Mouse (Mus musculus) activated CD4-positive, CD25-positive, alpha-beta regulatory T cell (primary cell): ENCODE results near the gene Gm3417. TPM values are rescaled to one million over a fixed set of nuclear protein-coding genes. Genes with fewer than 3 reads are reported as not detected.

Experiments used
- polyA plus RNA-seq, 2 experiments: library from polyadenylated mRNA; unstranded; fragments of 100-300 nt; shearing (Covaris generic); gene quantifications; one replicate each; pipeline ENCODE4 v1.2.1; 2017

Gm3417 gene
- polyA plus RNA-seq, result 1 to 10 TPM in 1 of 2 experiments, under 1 TPM in 1; 0.81 to 1.4 TPM

GRCm38 (mm10) chr17:14978362-14979038, at the start of gene Gm3417, which contains the start of gene 9030025P20Rik:
Gm3417 (minus strand) TSS chr17:14978790.
9030025P20Rik (plus strand) TSS chr17:14978468.

GRCm38 (mm10) chr17:15009706-15010413, 31.3 kb upstream of the Gm3417 start, which contains the start of gene Gm3435:
Gm3435 (plus strand) TSS chr17:15010176.

GRCm38 (mm10) chr17:14960951-14961556, 17.5 kb downstream of the Gm3417 start, which contains the start of gene Phf10:
Phf10 (minus strand) TSS chr17:14961273.

GRCm38 (mm10) chr17:14943009-14943728, 35.4 kb downstream of the Gm3417 start, which contains the start of the genes Wdr27 and 1600012H06Rik:
Wdr27 (minus strand) TSS chr17:14943158.
1600012H06Rik (plus strand) TSS chr17:14943184.

Other genes starting within 250 kb of the Gm3417 start
- gene Wdr27, start 35.6 kb downstream of the Gm3417 start, polyA plus RNA-seq, result 1 to 10 TPM in 1 of 2 experiments, not detected in 1; 1.0 TPM
- 10 to 100 TPM; 30.3 to 30.6 TPM for gene 1600012H06Rik, start 35.6 kb downstream of the Gm3417 start, polyA plus RNA-seq
- 10 to 100 TPM; 45.2 to 57.9 TPM for gene Phf10, start 17.5 kb downstream of the Gm3417 start, polyA plus RNA-seq
- gene 9030025P20Rik, start 322 bp downstream of the Gm3417 start, polyA plus RNA-seq, result 10 to 100 TPM; 15.6 to 22.7 TPM
- 1 to 10 TPM; 4.1 to 8.4 TPM for gene Gm3435, start 31.4 kb upstream of the Gm3417 start, polyA plus RNA-seq
- 100 to 1,000 TPM; 104 to 108 TPM for gene Ermard, start 62.4 kb upstream of the Gm3417 start, polyA plus RNA-seq
- 1 to 10 TPM in 1 of 2 experiments, not detected in 1; 2.6 TPM for gene Tcte3, start 62.7 kb upstream of the Gm3417 start, polyA plus RNA-seq
- 1 to 10 TPM; 1.3 to 2.6 TPM for gene Gm3448, start 62.7 kb upstream of the Gm3417 start, polyA plus RNA-seq